Comparison of ENCODE assay signal across 16 mouse cellular contexts in the genomic region with DNA sequence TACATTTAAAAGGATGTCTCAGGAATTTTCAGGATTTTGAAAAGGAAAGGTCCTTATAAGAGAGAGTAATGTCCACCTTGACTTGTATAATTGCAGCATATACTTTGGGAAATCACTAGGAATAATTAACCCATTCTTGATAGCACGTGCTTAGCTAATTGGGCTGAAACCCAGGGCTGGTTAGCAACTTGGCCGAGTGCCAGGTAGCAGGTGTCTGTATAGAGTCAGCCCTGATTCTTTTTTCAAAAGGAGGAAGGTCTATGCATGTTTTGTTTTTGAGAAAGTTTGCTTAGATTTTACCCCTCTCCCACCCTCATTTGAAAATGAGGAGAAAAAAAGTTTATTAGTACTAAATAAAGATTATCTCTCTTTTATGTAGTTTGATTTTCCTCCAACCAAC.
DNase-seq lines count a peak whose midpoint lies in the region; ATAC-seq lines count a peak whose summit lies in the region.
"Had no signal": no experiment of that assay in that cellular context is flagged by ENCODE, and none has a peak within 500 bp of the region (broad histone marks: within the 10 kb centered on the region; RNA-seq: fewer than 3 reads in every experiment).

No protein-coding gene starts in this region.

- H3K4me1 ChIP-seq in embryonic facial prominence, embryonic 14.5 days (ENCODE audit: control insufficient read depth, insufficient read depth, low read length): no peaks in the 10 kb centered on the region
- no peaks in the 10 kb centered on the region for H3K4me1 ChIP-seq in embryonic facial prominence, embryonic 10.5 days
- H3K4me1 ChIP-seq in midbrain, embryonic 14.5 days (ENCODE audit: control insufficient read depth, insufficient read depth, low read length): no peaks in the 10 kb centered on the region
- H3K4me1 ChIP-seq in midbrain, embryonic 10.5 days: peaks cover 3% of the 10 kb centered on the region; the same call in 1 of the 2 replicates
- peaks cover 5% of the 10 kb centered on the region; the same call in 1 of the 2 replicates for H3K4me1 ChIP-seq in forebrain, embryonic 12.5 days
- H3K4me1 ChIP-seq: limb, embryonic 10.5 days; liver, embryonic 15.5 days; midbrain, embryonic 15.5 days; neural tube, embryonic 12.5 days had no signal

- H3K4me2 ChIP-seq in embryonic facial prominence, embryonic 14.5 days (ENCODE audit: low read depth, low read length): no peak overlapping the region
- no peak overlapping the region for H3K4me2 ChIP-seq in midbrain, embryonic 14.5 days (ENCODE audit: low read length)
- H3K4me2 ChIP-seq in forebrain, embryonic 12.5 days: no peak overlapping the region
- H3K4me2 ChIP-seq: heart, embryonic 15.5 days; liver, embryonic 15.5 days; midbrain, embryonic 15.5 days; neural tube, embryonic 12.5 days had no signal

- ATAC-seq in embryonic facial prominence, embryonic 14.5 days (ENCODE audit: low read depth): no peak
- ATAC-seq in midbrain, embryonic 14.5 days (ENCODE audit: low FRiP score, low TSS enrichment): no peak
- peak; percentile 84; the same call in 1 of the 2 replicates for ATAC-seq in forebrain, embryonic 12.5 days (ENCODE audit: low FRiP score)
- ATAC-seq: midbrain, embryonic 15.5 days had no signal

- peak; percentile 2 for DNase-seq in embryonic facial prominence, embryonic 14.5 days (ENCODE audit: low spot score)
- DNase-seq in embryonic facial prominence, embryonic 10.5 days (ENCODE audit: low spot score): no peak
- DNase-seq in midbrain, embryonic 14.5 days: peak; percentile 54
- DNase-seq in midbrain, embryonic 10.5 days (ENCODE audit: low spot score): no peak
- peak; percentile 22 to 41 for DNase-seq in kidney, postnatal 4 days
- no peak for DNase-seq in embryo, embryonic 10.5 days (ENCODE audit: low spot score)
- DNase-seq: embryo, embryonic 11 days; gastrocnemius, postnatal 14 days; lung, postnatal 36 days; thymus, postnatal 14 days had no signal

- H3K36me3 ChIP-seq in embryonic facial prominence, embryonic 14.5 days (ENCODE audit: control insufficient read depth, insufficient read depth, low read length): no peaks in the 10 kb centered on the region
- H3K36me3 ChIP-seq in embryonic facial prominence, embryonic 10.5 days (replicated peaks): no peaks in the 10 kb centered on the region
- H3K36me3 ChIP-seq in midbrain, embryonic 14.5 days (ENCODE audit: control insufficient read depth, insufficient read depth, low read length): no peaks in the 10 kb centered on the region
- H3K36me3 ChIP-seq in midbrain, embryonic 10.5 days: no peaks in the 10 kb centered on the region
- no peaks in the 10 kb centered on the region for H3K36me3 ChIP-seq in forebrain, embryonic 12.5 days (replicated peaks)
- H3K36me3 ChIP-seq: heart, embryonic 15.5 days; limb, embryonic 10.5 days; liver, embryonic 15.5 days; midbrain, embryonic 15.5 days; neural tube, embryonic 12.5 days had no signal

- no peak overlapping the region for H3K27ac ChIP-seq in embryonic facial prominence, embryonic 14.5 days (replicated peaks; ENCODE audit: low read depth, low read length)
- H3K27ac ChIP-seq in embryonic facial prominence, embryonic 10.5 days (replicated peaks): no peak overlapping the region
- H3K27ac ChIP-seq in midbrain, embryonic 14.5 days (replicated peaks; ENCODE audit: low read depth, low read length): no peak overlapping the region
- H3K27ac ChIP-seq in midbrain, embryonic 10.5 days (replicated peaks): no peak overlapping the region
- no peak overlapping the region for H3K27ac ChIP-seq in forebrain, embryonic 12.5 days
- H3K27ac ChIP-seq: heart, embryonic 15.5 days; limb, embryonic 10.5 days; liver, embryonic 15.5 days; midbrain, embryonic 15.5 days; neural tube, embryonic 12.5 days had no signal

- H3K9ac ChIP-seq in embryonic facial prominence, embryonic 14.5 days (ENCODE audit: low read depth, low read length): no peak overlapping the region
- H3K9ac ChIP-seq in midbrain, embryonic 14.5 days (replicated peaks; ENCODE audit: low read length): no peak overlapping the region
- no peak overlapping the region for H3K9ac ChIP-seq in forebrain, embryonic 12.5 days
- H3K9ac ChIP-seq: heart, embryonic 15.5 days; liver, embryonic 15.5 days; midbrain, embryonic 15.5 days; neural tube, embryonic 12.5 days had no signal

- H3K4me3 ChIP-seq in embryonic facial prominence, embryonic 14.5 days (ENCODE audit: low read depth, low read length): no peak overlapping the region
- no peak overlapping the region for H3K4me3 ChIP-seq in embryonic facial prominence, embryonic 10.5 days
- no peak overlapping the region for H3K4me3 ChIP-seq in midbrain, embryonic 14.5 days (replicated peaks; ENCODE audit: low read depth, low read length)
- H3K4me3 ChIP-seq in midbrain, embryonic 10.5 days: no peak overlapping the region
- H3K4me3 ChIP-seq in forebrain, embryonic 12.5 days (replicated peaks): no peak overlapping the region
- H3K4me3 ChIP-seq: heart, embryonic 15.5 days; limb, embryonic 10.5 days; liver, embryonic 15.5 days; midbrain, embryonic 15.5 days; neural tube, embryonic 12.5 days had no signal

- no peaks in the 10 kb centered on the region for H3K27me3 ChIP-seq in embryonic facial prominence, embryonic 14.5 days (replicated peaks; ENCODE audit: control insufficient read depth, insufficient read depth, low read length)
- no peaks in the 10 kb centered on the region for H3K27me3 ChIP-seq in embryonic facial prominence, embryonic 10.5 days (replicated peaks; ENCODE audit: low read depth, poor library complexity, severe bottlenecking)
- H3K27me3 ChIP-seq in midbrain, embryonic 14.5 days (ENCODE audit: control insufficient read depth, insufficient read depth, low read length): no peaks in the 10 kb centered on the region
- H3K27me3 ChIP-seq in midbrain, embryonic 10.5 days (ENCODE audit: low read depth, poor library complexity, severe bottlenecking): no peaks in the 10 kb centered on the region
- no peaks in the 10 kb centered on the region for H3K27me3 ChIP-seq in forebrain, embryonic 12.5 days
- H3K27me3 ChIP-seq: heart, embryonic 15.5 days; liver, embryonic 15.5 days; midbrain, embryonic 15.5 days; neural tube, embryonic 12.5 days had no signal

- no peaks in the 10 kb centered on the region for H3K9me3 ChIP-seq in embryonic facial prominence, embryonic 14.5 days (ENCODE audit: control insufficient read depth, low read length)
- no peaks in the 10 kb centered on the region for H3K9me3 ChIP-seq in embryonic facial prominence, embryonic 10.5 days
- H3K9me3 ChIP-seq in midbrain, embryonic 14.5 days (ENCODE audit: control insufficient read depth, low read length): no peaks in the 10 kb centered on the region
- H3K9me3 ChIP-seq in midbrain, embryonic 10.5 days (replicated peaks): no peaks in the 10 kb centered on the region
- no peaks in the 10 kb centered on the region for H3K9me3 ChIP-seq in forebrain, embryonic 12.5 days
- H3K9me3 ChIP-seq: heart, embryonic 15.5 days; limb, embryonic 10.5 days; liver, embryonic 15.5 days; midbrain, embryonic 15.5 days; neural tube, embryonic 12.5 days had no signal

- WGBS in embryonic facial prominence, embryonic 14.5 days: 40% methylated on average over 2 of the region's 2 CpGs
- WGBS in embryonic facial prominence, embryonic 10.5 days: 56% methylated on average over 2 of the region's 2 CpGs
- WGBS in midbrain, embryonic 14.5 days: 40% methylated on average over 2 of the region's 2 CpGs
- 74% methylated on average over 2 of the region's 2 CpGs for WGBS in midbrain, embryonic 10.5 days
- 29% methylated on average over 2 of the region's 2 CpGs for WGBS in forebrain, embryonic 12.5 days

Comparison
In these comparisons a context has a peak if more than half of its experiments do, and no peak if none do; other contexts are left out.
1. DNase-seq: peak in embryonic facial prominence, embryonic 14.5 days (single experiment), midbrain, embryonic 14.5 days (single experiment) and kidney, postnatal 4 days (2 of 2); none in embryonic facial prominence, embryonic 10.5 days (single experiment), midbrain, embryonic 10.5 days (single experiment) and embryo, embryonic 10.5 days (single experiment).